Mouse (Mus musculus): ENCODE data around the gene Hbs1l. TPM values are rescaled to one million over a fixed set of nuclear protein-coding genes. Genes with fewer than 3 reads are reported as not detected.

Gene Hbs1l
- total RNA-seq, 2 experiments from 2014 or later, result 72.5 to 88.3 TPM

- ATAC-seq (replicated peaks; ENCODE audit: poor library complexity), result peak; percentile 68
Observed at GRCm38 (mm10) chr10:21400031-21400430, 104.3 kb downstream of the Hbs1l start.

GRCm38 (mm10) chr10:21400453-21400852 is 104.7 kb downstream of the Hbs1l start:
- no peak for ATAC-seq (replicated peaks; ENCODE audit: poor library complexity)

- ATAC-seq (replicated peaks; ENCODE audit: poor library complexity), result no peak
Observed at GRCm38 (mm10) chr10:21401259-21401658, 105.5 kb downstream of the Hbs1l start.

GRCm38 (mm10) chr10:21404822-21405221 is 109.0 kb downstream of the Hbs1l start:
- ATAC-seq (replicated peaks; ENCODE audit: poor library complexity), result no peak

GRCm38 (mm10) chr10:21405707-21406534 is 110.1 kb downstream of the Hbs1l start:
- no peak for ATAC-seq (replicated peaks; ENCODE audit: poor library complexity)

- no peak for ATAC-seq (replicated peaks; ENCODE audit: poor library complexity)
Observed at GRCm38 (mm10) chr10:21410711-21411110, 114.9 kb downstream of the Hbs1l start.

GRCm38 (mm10) chr10:21411621-21412205 is 115.9 kb downstream of the Hbs1l start:
- no peak for ATAC-seq (replicated peaks; ENCODE audit: poor library complexity)

- no peak for ATAC-seq (replicated peaks; ENCODE audit: poor library complexity)
Observed at GRCm38 (mm10) chr10:21415031-21415430, 119.3 kb downstream of the Hbs1l start.

- ATAC-seq (replicated peaks; ENCODE audit: poor library complexity), result no peak
Observed at GRCm38 (mm10) chr10:21416184-21416583, 120.4 kb downstream of the Hbs1l start.

Other genes starting within 250 kb of the Hbs1l start
- gene Myb, start 135.0 kb upstream of the Hbs1l start, total RNA-seq (2015), result 681 and 848 TPM in 2 replicates
- gene Myb, start 135.0 kb upstream of the Hbs1l start, total RNA-seq (2017), result 484 and 588 TPM in 2 replicates
- gene Aldh8a1, start 81.3 kb downstream of the Hbs1l start, total RNA-seq (2015), result not detected in 2 replicates
- not detected in 2 replicates for gene Aldh8a1, start 81.3 kb downstream of the Hbs1l start, total RNA-seq (2017)